Mouse (Mus musculus) embryonic facial prominence, embryonic 14.5 days (tissue): ENCODE measurements at regions not wholly inside any gene's neighbourhood (a gene's known extent, or its start where the extent isn't known, plus 50 kb on each side); places are given as distances from the start of the nearest gene placed in this dataset.

Experiments
- ATAC-seq: fragments of 200-750 bp; cut with Nextera tagmentation; 2 replicates; pipeline ENCODE4 v1.8.0; 2017; ENCODE audit warnings: low read depth, moderate number of reproducible peaks, moderate TSS enrichment
- DNase-seq: peaks from one replicate; pipeline ENCODE4 v3.0.0-alpha.2; 2015; ENCODE audit warnings: low spot score
- H3K27ac ChIP-seq: fragments of 300-500 bp; sonication (generic); replicated peaks from 2 replicates; pipeline ENCODE4 v1.5.1; 2014; ENCODE audit warnings: low read depth, mild to moderate bottlenecking, low read length, moderate library complexity
- H3K27me3 ChIP-seq: fragments of 300-500 bp; sonication (generic); replicated peaks from 2 replicates; pipeline ENCODE4 v1.6.1; 2014; ENCODE audit warnings: low read length; ENCODE audit not compliant: control insufficient read depth, insufficient read depth
- H3K36me3 ChIP-seq: fragments of 300-500 bp; sonication (generic); 2 replicates; pipeline ENCODE4 v1.6.1; 2014; ENCODE audit warnings: low read length, mixed read lengths; ENCODE audit not compliant: control insufficient read depth, insufficient read depth
- H3K4me1 ChIP-seq: fragments of 300-500 bp; sonication (generic); 2 replicates; pipeline ENCODE4 v1.6.1; 2014; ENCODE audit warnings: antibody characterized with exemption, low read length; ENCODE audit not compliant: control insufficient read depth, insufficient read depth
- H3K4me2 ChIP-seq: fragments of 300-500 bp; sonication (generic); 2 replicates; pipeline ENCODE4 v1.6.1; 2014; ENCODE audit warnings: low read depth, mild to moderate bottlenecking, low read length, moderate library complexity, mixed read lengths
- H3K4me3 ChIP-seq: fragments of 300-500 bp; sonication (generic); 2 replicates; pipeline ENCODE4 v1.5.1; 2014; ENCODE audit warnings: low read depth, mild to moderate bottlenecking, low read length
- H3K9ac ChIP-seq: fragments of 300-500 bp; sonication (generic); 2 replicates; pipeline ENCODE4 v1.6.1; 2014; ENCODE audit warnings: low read depth, mild to moderate bottlenecking, low read length, moderate library complexity, mixed read lengths
- H3K9me3 ChIP-seq: fragments of 300-500 bp; sonication (generic); 2 replicates; pipeline ENCODE4 v1.6.1; 2016; ENCODE audit warnings: low read length; ENCODE audit not compliant: control insufficient read depth
- WGBS: fragments of 180-500 bp; shearing (Covaris S2); extraction: QIAGEN DNeasy Blood & Tissue Kit; methylation state at CpG from one replicate; pipeline ENCODE4 v1.1.7; 2014; 5-methylcytosine and 5-hydroxymethylcytosine counted together

DNA sequence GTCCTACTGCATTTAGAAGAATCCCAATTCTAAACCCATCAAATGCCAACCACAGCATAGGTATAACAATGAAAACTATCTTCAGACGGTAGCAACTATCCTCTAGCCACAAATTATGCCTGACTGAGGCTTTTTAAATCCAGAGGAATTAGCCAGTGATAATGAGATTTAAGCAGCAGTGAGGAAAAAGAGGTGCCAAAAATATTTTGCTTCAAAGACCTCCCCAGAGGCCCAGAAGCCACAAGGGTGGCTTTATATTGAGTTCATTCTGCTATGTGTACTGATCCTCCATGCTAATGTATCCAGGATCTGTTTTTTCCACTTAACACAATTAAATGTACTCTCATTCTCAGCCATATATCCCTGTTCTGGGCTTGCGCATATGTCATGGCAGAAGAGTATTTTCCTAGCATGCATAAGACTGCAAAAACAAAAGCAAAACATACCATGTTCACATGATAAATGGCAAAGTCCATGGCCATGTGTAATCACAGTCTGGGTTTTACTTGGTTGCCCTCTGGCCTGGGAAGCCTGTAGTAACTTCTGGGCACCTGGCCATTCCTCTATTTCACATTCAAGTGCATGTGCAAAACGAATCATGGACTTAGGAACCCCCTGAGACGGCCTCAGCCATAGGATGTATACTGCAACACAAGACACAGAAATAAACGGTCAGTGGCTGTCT lies 113.6 kb upstream of the Tsc22d2 start:
- WGBS = 56% methylated on average over 5 of the region's 5 CpGs
- ATAC-seq = no peak

DNA sequence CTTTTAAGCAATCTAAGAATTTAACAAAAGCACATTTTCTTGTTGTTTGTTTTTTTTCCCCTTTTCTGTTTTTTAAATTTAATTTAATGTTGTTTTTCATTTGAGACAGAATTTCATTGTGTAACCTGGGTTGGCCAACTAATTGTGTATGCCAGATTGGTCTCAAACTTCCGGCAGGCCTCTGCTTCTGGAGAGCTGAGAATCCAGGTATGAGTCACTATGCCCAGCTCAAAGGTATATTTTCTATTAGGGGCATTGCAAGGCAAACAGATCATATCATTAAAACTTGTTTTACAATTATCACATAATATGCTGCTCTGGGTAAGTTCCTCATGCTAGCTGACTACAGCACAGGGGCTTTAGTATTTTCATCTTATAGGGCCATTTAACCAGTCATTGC lies 112.2 kb upstream of the Tsc22d2 start:
- no peaks in the 10 kb centered on the region for H3K36me3 ChIP-seq
- H3K4me3 ChIP-seq = no peak overlapping the region
- DNase-seq = no peak
- H3K9ac ChIP-seq = no peak overlapping the region
- H3K4me2 ChIP-seq = no peak overlapping the region
- peaks cover 4% of the 10 kb centered on the region for H3K4me1 ChIP-seq
- 74% methylated on average over 1 of the region's 1 CpGs for WGBS
- no peaks in the 10 kb centered on the region for H3K9me3 ChIP-seq
- H3K27me3 ChIP-seq = no peaks in the 10 kb centered on the region
- no peak for ATAC-seq
- H3K27ac ChIP-seq = no peak overlapping the region

More for the DNA sequence above, 113.6 kb upstream of the Tsc22d2 start:
- no peak overlapping the region for H3K9ac ChIP-seq
- H3K27me3 ChIP-seq = no peaks in the 10 kb centered on the region
- H3K4me2 ChIP-seq = no peak overlapping the region
- no peaks in the 10 kb centered on the region for H3K36me3 ChIP-seq
- no peaks in the 10 kb centered on the region for H3K9me3 ChIP-seq
- no peak overlapping the region for H3K27ac ChIP-seq
- peaks cover 4% of the 10 kb centered on the region for H3K4me1 ChIP-seq
- no peak for DNase-seq
- no peak overlapping the region for H3K4me3 ChIP-seq

DNA sequence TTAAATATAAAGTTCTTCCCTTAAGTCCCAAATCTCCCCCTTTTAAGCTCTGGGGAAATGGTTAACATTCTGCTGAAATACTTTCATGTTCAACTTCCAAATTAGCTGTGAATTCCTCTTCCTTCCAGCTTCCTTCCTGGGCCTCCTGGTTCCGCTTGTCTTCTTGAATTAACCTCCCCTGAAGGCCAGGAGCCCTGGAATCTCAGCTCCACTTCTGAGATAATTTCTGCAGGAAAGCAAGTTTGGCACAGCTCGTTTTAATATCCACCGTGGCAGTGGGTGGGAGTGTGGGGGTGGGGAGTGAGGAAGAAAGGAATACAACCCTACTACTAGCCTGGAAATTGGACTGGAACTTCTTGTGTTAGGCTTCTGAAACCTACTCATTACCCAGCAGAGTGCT lies 110.8 kb upstream of the Tsc22d2 start:
- H3K9me3 ChIP-seq = no peaks in the 10 kb centered on the region
- H3K9ac ChIP-seq = no peak overlapping the region
- ATAC-seq = no peak
- H3K4me3 ChIP-seq = no peak overlapping the region
- no peak overlapping the region for H3K4me2 ChIP-seq
- no peaks in the 10 kb centered on the region for H3K27me3 ChIP-seq
- no peaks in the 10 kb centered on the region for H3K36me3 ChIP-seq
- H3K4me1 ChIP-seq = peaks cover 4% of the 10 kb centered on the region
- 21% methylated on average over 3 of the region's 3 CpGs for WGBS
- no peak overlapping the region for H3K27ac ChIP-seq
- DNase-seq = peak; percentile 62

DNA sequence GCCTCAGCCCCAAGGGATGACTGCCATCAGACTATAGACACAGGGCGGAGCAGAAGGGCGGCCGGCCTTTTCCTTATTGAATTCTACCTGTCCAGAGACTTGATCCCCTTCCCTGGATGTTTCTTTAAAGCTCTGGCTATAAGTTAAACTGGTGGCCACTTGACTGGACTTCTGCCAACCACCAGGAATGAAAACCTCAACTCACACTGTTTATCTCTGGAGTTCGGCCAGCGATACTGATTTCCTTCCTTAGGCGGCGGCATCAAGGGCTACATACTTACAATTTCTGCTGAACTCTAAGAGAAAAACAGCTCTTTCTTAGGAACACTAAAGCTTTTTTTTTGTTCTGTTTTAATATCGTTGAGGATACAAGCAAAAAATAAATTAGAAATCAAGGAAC lies 104.9 kb upstream of the Tsc22d2 start:
- Histone ChIP-seq H3K4me2 (no peak overlapping the region), H3K9ac (no peak overlapping the region), H3K27me3 (no peaks in the 10 kb centered on the region), H3K27ac (no peak overlapping the region), H3K4me1 (0 out of 2 replicates have a peak, but pooled peaks cover 5% of the 10 kb centered on the region), H3K9me3 (no peaks in the 10 kb centered on the region), H3K36me3 (no peaks in the 10 kb centered on the region), H3K4me3 (no peak overlapping the region)
- WGBS = 56% methylated on average over 8 of the region's 8 CpGs
- no peak for ATAC-seq
- peak; percentile 83 for DNase-seq

DNA sequence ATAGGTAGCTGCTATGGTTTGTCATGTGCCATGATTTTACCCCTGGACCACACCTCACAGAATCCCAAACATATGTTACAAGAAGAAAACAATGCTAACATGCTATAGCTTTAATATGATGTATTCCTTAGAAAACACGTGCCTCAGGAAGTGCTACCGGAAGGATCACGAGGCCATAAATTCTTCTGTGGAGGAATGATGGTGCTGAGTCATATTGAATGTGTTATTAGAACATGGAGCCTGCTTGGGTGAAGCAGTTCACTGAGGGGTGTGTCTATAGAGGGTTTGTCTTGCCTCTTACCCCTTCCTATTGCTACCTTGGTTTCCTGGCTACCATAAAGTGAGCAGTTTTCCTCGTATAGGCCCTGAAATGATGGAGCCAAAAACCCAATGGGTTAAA lies 104.1 kb upstream of the Tsc22d2 start:
- ATAC-seq = no peak
- H3K9me3 ChIP-seq = no peaks in the 10 kb centered on the region
- H3K4me1 ChIP-seq = 0 out of 2 replicates have a peak, but pooled peaks cover 5% of the 10 kb centered on the region
- H3K27me3 ChIP-seq = no peaks in the 10 kb centered on the region
- no peak overlapping the region for H3K9ac ChIP-seq
- no peak overlapping the region for H3K4me2 ChIP-seq
- H3K36me3 ChIP-seq = no peaks in the 10 kb centered on the region
- 79% methylated on average over 4 of the region's 4 CpGs for WGBS
- no peak for DNase-seq
- no peak overlapping the region for H3K27ac ChIP-seq
- no peak overlapping the region for H3K4me3 ChIP-seq

DNA sequence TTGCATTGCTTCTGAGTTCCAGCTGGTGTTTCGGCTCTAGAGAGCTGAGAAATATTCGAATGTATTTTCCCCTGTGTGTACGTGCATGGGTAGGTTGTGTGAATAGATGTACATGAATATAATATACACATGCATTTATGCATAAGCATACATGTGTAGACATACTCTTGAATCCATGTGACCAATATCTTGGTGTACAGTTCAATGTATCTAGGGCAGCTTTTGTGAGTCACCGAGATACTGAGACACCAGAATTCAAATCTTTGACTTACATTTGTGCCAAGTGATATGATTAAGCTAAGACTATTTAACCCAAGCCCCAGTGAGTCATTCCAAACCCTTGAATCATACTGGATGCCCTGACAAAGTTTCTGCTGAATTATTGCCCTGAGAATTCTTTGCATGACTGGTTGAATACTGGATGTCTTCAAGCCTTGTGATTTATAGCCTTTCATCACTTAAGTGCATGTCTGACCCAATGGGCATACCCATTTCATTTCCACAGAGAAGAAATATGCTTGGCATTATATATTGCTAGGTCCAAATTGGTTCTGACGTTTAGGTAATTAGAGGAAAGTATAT lies 103.3 kb upstream of the Tsc22d2 start:
- no peak overlapping the region for H3K9ac ChIP-seq
- H3K27ac ChIP-seq = no peak overlapping the region
- 91% methylated on average over 5 of the region's 5 CpGs for WGBS
- no peaks in the 10 kb centered on the region for H3K36me3 ChIP-seq
- H3K9me3 ChIP-seq = no peaks in the 10 kb centered on the region
- H3K4me2 ChIP-seq = no peak overlapping the region
- H3K4me3 ChIP-seq = no peak overlapping the region
- DNase-seq = no peak
- no peaks in the 10 kb centered on the region for H3K27me3 ChIP-seq
- ATAC-seq = no peak
- 0 out of 2 replicates have a peak, but pooled peaks cover 5% of the 10 kb centered on the region for H3K4me1 ChIP-seq

DNA sequence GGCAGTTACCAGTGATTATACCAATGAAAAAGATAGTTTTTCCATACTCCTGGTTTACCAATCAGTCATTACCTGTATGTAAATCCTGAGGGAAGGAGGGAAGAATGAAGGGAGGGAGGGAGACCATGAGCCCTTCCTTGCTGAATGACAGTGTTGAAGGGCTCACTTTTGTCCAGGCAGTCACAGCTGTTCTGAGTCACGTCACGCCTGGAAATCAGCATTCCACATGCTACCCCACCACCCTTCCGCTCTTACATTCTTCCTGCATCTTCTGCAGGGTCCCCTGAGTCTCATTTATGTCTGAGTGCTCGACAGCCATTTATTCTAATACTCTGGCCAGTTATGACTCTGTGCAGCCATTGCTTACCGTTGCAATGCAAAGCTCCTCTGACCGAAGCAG lies 101.9 kb upstream of the Tsc22d2 start:
- Histone ChIP-seq H3K4me3 (no peak overlapping the region), H3K27ac (no peak overlapping the region), H3K4me2 (no peak overlapping the region), H3K9me3 (no peaks in the 10 kb centered on the region), H3K4me1 (0 out of 2 replicates have a peak, but pooled peaks cover 5% of the 10 kb centered on the region), H3K27me3 (no peaks in the 10 kb centered on the region), H3K9ac (no peak overlapping the region), H3K36me3 (no peaks in the 10 kb centered on the region)
- WGBS = 57% methylated on average over 6 of the region's 6 CpGs
- DNase-seq (no peak), ATAC-seq (no peak)

DNA sequence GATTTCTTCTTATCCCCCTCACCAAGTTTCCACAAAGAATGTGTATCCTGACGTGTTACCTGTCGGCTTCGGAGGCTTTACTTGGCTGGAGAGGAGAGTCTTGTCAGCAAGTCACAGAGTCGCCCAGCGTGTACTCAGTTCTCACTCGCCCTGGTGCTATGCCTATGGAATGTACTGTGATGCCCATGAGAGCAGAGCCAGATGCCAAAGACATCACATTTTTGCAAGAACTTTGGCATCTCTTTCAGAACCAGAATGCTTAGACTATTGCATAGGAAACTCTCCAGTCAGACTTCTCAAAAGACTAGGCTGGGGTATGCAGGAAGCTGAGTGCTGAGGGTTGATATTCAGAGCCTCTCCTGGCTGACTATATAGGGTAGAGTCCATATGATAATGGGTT lies 99.3 kb upstream of the Tsc22d2 start:
- Histone ChIP-seq H3K27ac (no peak overlapping the region), H3K36me3 (no peaks in the 10 kb centered on the region), H3K27me3 (no peaks in the 10 kb centered on the region), H3K4me2 (no peak overlapping the region), H3K9me3 (no peaks in the 10 kb centered on the region), H3K9ac (no peak overlapping the region), H3K4me3 (no peak overlapping the region), H3K4me1 (no peaks in the 10 kb centered on the region)
- no peak for ATAC-seq
- DNase-seq = no peak
- 75% methylated on average over 6 of the region's 6 CpGs for WGBS

DNA sequence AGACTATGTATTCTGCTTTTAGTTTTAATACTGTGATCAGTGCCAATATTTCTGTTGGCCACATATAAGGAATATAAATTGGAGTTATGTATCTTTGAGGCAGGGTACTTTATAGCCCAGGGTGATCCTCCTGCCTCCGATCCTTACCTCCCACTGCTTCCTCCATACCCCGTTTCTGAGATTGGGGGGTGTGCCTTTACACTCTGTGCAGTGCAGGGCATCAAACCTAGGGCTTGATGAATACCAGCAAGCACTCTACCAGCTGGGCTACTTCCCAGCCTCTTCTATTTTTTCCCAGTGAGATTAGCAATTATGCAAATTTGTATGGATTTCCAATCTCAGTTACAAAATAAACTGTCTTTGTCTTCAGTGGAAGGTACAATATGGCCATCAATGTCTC lies 97.3 kb upstream of the Tsc22d2 start:
- H3K27me3 ChIP-seq = no peaks in the 10 kb centered on the region
- H3K4me2 ChIP-seq = no peak overlapping the region
- no peak for DNase-seq
- H3K27ac ChIP-seq = no peak overlapping the region
- no peaks in the 10 kb centered on the region for H3K4me1 ChIP-seq
- H3K36me3 ChIP-seq = no peaks in the 10 kb centered on the region
- ATAC-seq = no peak
- H3K9me3 ChIP-seq = no peaks in the 10 kb centered on the region
- H3K9ac ChIP-seq = no peak overlapping the region
- WGBS = 61% methylated on average over 2 of the region's 2 CpGs
- H3K4me3 ChIP-seq = no peak overlapping the region
